Mouse (Mus musculus): Measurements from ENCODE around the gene Ppp1r14a.
A peak's percentile ranks its signal among the peaks of the same experiment; 100 is the strongest.

The Ppp1r14a gene

GRCm38 (mm10) chr7:29288942-29289638 is at the start of gene Ppp1r14a:
Gene Ppp1r14a, plus strand, starts transcription at chr7:29289308.
- no peak for DNase-seq (ENCODE audit: low read depth, low spot score)

GRCm38 (mm10) chr7:29244732-29245416 is 44.2 kb upstream of the Ppp1r14a start:
- no peak for DNase-seq (ENCODE audit: low read depth, low spot score)

GRCm38 (mm10) chr7:29246015-29246414 is 43.1 kb upstream of the Ppp1r14a start:
- no peak for DNase-seq (ENCODE audit: low read depth, low spot score)

GRCm38 (mm10) chr7:29246619-29247313 is 42.3 kb upstream of the Ppp1r14a start:
- no peak for DNase-seq (ENCODE audit: low read depth, low spot score)

GRCm38 (mm10) chr7:29247314-29247700 is 41.8 kb upstream of the Ppp1r14a start:
- peak; percentile 48 for DNase-seq (ENCODE audit: low read depth, low spot score)

GRCm38 (mm10) chr7:29247706-29248105 is 41.4 kb upstream of the Ppp1r14a start:
- no peak for DNase-seq (ENCODE audit: low read depth, low spot score)

- no peak for DNase-seq (ENCODE audit: low read depth, low spot score)
Observed at GRCm38 (mm10) chr7:29248261-29248841, 40.8 kb upstream of the Ppp1r14a start, which contains the start of gene 2200002D01Rik. Gene 2200002D01Rik, minus strand, starts transcription at chr7:29248466.

GRCm38 (mm10) chr7:29251166-29251565 is 37.9 kb upstream of the Ppp1r14a start:
- no peak for DNase-seq (ENCODE audit: low read depth, low spot score)

GRCm38 (mm10) chr7:29253842-29254241 is 35.3 kb upstream of the Ppp1r14a start:
- no peak for DNase-seq (ENCODE audit: low read depth, low spot score)

- no peak for DNase-seq (ENCODE audit: low read depth, low spot score)
Observed at GRCm38 (mm10) chr7:29255875-29256274, 33.2 kb upstream of the Ppp1r14a start.

- no peak for DNase-seq (ENCODE audit: low read depth, low spot score)
Observed at GRCm38 (mm10) chr7:29257368-29257767, 31.7 kb upstream of the Ppp1r14a start.

GRCm38 (mm10) chr7:29259781-29260730 is 29.1 kb upstream of the Ppp1r14a start:
- no peak for DNase-seq (ENCODE audit: low read depth, low spot score)

GRCm38 (mm10) chr7:29262151-29262550 is 27.0 kb upstream of the Ppp1r14a start:
- DNase-seq (ENCODE audit: low read depth, low spot score) = no peak

GRCm38 (mm10) chr7:29263831-29264230 is 25.3 kb upstream of the Ppp1r14a start:
- DNase-seq (ENCODE audit: low read depth, low spot score) = no peak

GRCm38 (mm10) chr7:29265636-29266035 is 23.5 kb upstream of the Ppp1r14a start:
- DNase-seq (ENCODE audit: low read depth, low spot score) = no peak

- DNase-seq (ENCODE audit: low read depth, low spot score) = no peak
Observed at GRCm38 (mm10) chr7:29266931-29267330, 22.2 kb upstream of the Ppp1r14a start.

- no peak for DNase-seq (ENCODE audit: low read depth, low spot score)
Observed at GRCm38 (mm10) chr7:29270445-29270844, 18.7 kb upstream of the Ppp1r14a start.

- no peak for DNase-seq (ENCODE audit: low read depth, low spot score)
Observed at GRCm38 (mm10) chr7:29271687-29272465, 17.2 kb upstream of the Ppp1r14a start.

- no peak for DNase-seq (ENCODE audit: low read depth, low spot score)
Observed at GRCm38 (mm10) chr7:29276715-29277114, 12.4 kb upstream of the Ppp1r14a start.

- no peak for DNase-seq (ENCODE audit: low read depth, low spot score)
Observed at GRCm38 (mm10) chr7:29277510-29277909, 11.6 kb upstream of the Ppp1r14a start.
